Mouse (Mus musculus) neural tube, embryonic 12.5 days (tissue): ENCODE measurements around the gene Hist1h2an. TPM values are rescaled to one million over a fixed set of nuclear protein-coding genes. Genes with fewer than 3 reads are reported as not detected.
"Not testable (repeated sequence)": the region's sequence is repeated elsewhere in the genome, so short reads cannot be mapped to it uniquely, and the experiment has no call there.

Experiments
- ATAC-seq: fragments of 200-750 bp; cut with Nextera tagmentation; 2 replicates; pipeline ENCODE4 v1.8.0; 2017; ENCODE audit warnings: low read depth, mild to moderate bottlenecking, moderate TSS enrichment, moderate library complexity; ENCODE audit not compliant: low FRiP score
- H3K27ac ChIP-seq: fragments of 300-500 bp; sonication (generic); 2 replicates; pipeline ENCODE4 v1.5.1; 2016
- H3K27me3 ChIP-seq: fragments of 300-500 bp; sonication (generic); replicated peaks from 2 replicates; pipeline ENCODE4 v1.6.1; 2016; ENCODE audit warnings: mild to moderate bottlenecking
- H3K36me3 ChIP-seq: fragments of 300-500 bp; sonication (generic); 2 replicates; pipeline ENCODE4 v1.6.1; 2016; ENCODE audit warnings: mild to moderate bottlenecking
- H3K4me1 ChIP-seq: fragments of 300-500 bp; sonication (generic); 2 replicates; pipeline ENCODE4 v1.6.1; 2016
- H3K4me2 ChIP-seq: fragments of 300-500 bp; sonication (generic); replicated peaks from 2 replicates; pipeline ENCODE4 v1.6.1; 2016; ENCODE audit warnings: mild to moderate bottlenecking
- H3K4me3 ChIP-seq: fragments of 300-500 bp; sonication (generic); 2 replicates; pipeline ENCODE4 v1.5.1; 2016
- H3K9ac ChIP-seq: fragments of 300-500 bp; sonication (generic); 2 replicates; pipeline ENCODE4 v1.6.1; 2016; ENCODE audit warnings: mild to moderate bottlenecking
- H3K9me3 ChIP-seq: fragments of 300-500 bp; sonication (generic); 2 replicates; pipeline ENCODE4 v1.6.1; 2016; ENCODE audit warnings: mild to moderate bottlenecking
- WGBS: fragments of 180-500 bp; shearing (Covaris S2); methylation state at CpG from one replicate; pipeline ENCODE4 v1.1.7; 2016; 5-methylcytosine and 5-hydroxymethylcytosine counted together
- microRNA-seq: library from miRNA; unstranded; fragments of <30 nt; microRNA quantifications from one replicate; pipeline ENCODE4, GENCODE M21; 2017
- polyA plus RNA-seq: library from polyadenylated mRNA; unstranded; fragments of >200 nt; fragmentation: Nextera tagmentation; extraction: Ambion mirVana; gene quantifications from 2 replicates; pipeline ENCODE4 v1.2.1, GENCODE M21; 2016

Gene Hist1h2an
- polyA plus RNA-seq, 1 experiment from 2014 or later, result 7.9 TPM

DNA sequence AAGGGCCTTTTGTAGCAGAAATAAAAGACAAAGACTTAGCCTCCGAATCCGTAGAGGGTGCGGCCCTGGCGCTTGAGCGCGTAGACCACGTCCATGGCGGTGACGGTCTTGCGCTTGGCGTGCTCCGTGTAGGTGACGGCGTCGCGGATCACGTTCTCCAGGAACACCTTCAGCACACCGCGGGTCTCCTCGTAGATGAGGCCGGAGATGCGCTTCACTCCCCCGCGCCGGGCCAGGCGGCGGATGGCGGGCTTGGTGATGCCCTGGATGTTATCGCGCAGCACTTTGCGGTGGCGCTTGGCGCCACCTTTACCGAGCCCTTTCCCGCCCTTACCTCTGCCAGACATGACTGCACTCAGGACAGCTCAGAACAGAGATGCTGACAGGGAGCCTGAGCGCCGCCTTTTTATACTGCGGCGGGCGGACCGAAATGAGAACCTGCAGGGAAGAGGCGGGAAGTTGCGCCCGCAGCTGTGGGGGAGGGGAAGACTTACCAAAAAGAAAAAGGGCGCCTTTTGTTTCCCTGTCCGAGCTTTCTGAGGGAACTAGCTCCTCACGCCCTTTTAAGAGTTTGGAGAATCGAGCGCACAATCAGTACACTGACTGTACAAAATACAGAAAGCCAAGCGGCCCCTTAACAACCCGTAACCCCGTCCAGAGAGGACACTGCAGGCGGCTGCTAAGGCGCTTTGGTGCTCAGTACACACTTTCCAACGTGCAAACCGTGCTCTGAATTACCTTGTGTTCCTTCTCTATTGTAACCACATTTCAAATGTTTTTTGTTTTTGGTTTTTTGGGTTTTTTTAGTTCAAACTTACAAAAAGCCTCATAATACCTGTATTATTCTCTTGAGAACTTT lies 36.6 kb downstream of the Hist1h2an start, which contains the start of gene Hist1h4k:
Gene Hist1h4k, minus strand, starts transcription at position 347 of the 859 bp plus-strand sequence.
- H3K4me3 ChIP-seq, result peak within 1 kb of the TSS; percentile 51
- WGBS, result under 1% methylated on average over 47 of the region's 56 CpGs
- ATAC-seq, result peak; percentile 79
- peak within 1 kb of the TSS; percentile 85 for H3K4me2 ChIP-seq
- H3K4me1 ChIP-seq, result peaks cover 12% of the 10 kb centered on the region
- H3K27ac ChIP-seq, result peak within 1 kb of the TSS; percentile 72; the same call in 1 of the 2 replicates
- H3K9ac ChIP-seq, result peak within 1 kb of the TSS; percentile 68
- not testable (repeated sequence) for H3K36me3 ChIP-seq, H3K27me3 ChIP-seq, H3K9me3 ChIP-seq

DNA sequence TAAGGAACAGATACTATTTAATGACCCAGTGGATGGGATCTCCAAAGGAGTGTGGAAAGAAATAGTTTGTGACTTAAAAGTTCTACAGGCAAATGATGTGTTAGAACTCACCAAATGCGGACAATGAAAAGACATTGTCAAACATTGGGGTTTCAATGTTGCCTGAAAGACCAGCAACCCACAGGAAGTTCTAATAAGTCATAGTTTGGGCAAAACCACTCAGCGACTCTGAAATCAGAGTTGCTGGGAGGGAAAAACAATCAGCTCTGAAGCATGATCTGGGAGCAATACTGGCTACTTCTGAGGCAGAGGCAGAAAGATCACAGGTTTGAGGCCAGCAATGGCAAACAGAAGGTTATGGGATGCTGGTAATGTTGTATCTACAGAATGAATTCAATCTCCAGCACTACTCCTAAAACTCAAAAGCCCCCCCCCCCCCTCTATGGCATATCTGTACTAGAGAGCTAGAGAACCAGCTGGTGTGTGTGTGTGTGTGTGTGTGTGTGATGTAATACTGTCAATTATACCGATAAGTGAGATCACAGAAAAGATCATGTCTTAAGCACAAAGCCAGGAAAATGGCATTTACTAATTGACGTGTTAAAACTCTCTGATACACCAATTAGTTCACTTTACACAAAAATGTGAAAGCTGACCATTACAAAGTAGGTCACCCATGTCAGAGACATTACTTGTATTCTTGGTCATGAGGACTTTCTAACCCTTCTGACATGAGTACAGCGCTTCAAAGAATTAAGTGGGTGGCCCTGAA lies 37.4 kb downstream of the Hist1h2an start:
- 3% methylated on average over 5 of the region's 5 CpGs for WGBS

DNA sequence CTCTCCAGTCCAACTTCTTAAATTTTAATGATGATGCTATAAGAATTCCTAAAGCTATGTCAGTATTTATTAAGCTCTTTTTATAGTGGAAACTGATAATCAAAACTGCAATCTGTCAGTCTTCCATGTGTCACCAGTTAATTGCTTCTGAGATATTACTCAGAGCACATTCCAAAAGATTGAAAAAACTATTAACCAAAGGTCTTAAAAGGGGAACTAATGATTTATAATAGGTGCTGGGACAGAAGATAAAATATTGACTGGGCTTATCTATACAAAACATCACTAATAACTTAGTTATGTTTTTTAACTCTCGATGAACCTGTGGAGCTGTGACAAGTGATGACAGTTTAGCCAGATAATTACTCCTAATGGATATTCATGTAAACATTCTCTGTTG lies 42.0 kb downstream of the Hist1h2an start:
- Histone ChIP-seq H3K27me3 (no peaks in the 10 kb centered on the region), H3K4me2 (no peak overlapping the region), H3K9me3 (no peaks in the 10 kb centered on the region), H3K9ac (no peak overlapping the region), H3K4me3 (no peak overlapping the region), H3K27ac (no peak overlapping the region), H3K36me3 (no peaks in the 10 kb centered on the region), H3K4me1 (peaks cover 9% of the 10 kb centered on the region)
- WGBS, result 98% methylated on average over 1 of the region's 1 CpGs
- ATAC-seq, result no peak

More for the DNA sequence above, 37.4 kb downstream of the Hist1h2an start:
- Histone ChIP-seq H3K9me3 (no peaks in the 10 kb centered on the region), H3K9ac (peak overlapping the region; percentile 68), H3K4me2 (peak overlapping the region; percentile 85), H3K27ac (0 out of 2 replicates have a peak overlapping the region, but pooled peaks have one; percentile 16), H3K4me1 (peaks cover 12% of the 10 kb centered on the region), H3K27me3 (no peaks in the 10 kb centered on the region), H3K36me3 (no peaks in the 10 kb centered on the region), H3K4me3 (peak overlapping the region; percentile 51)
- ATAC-seq, result no peak; the same call in 1 of the 2 replicates

Small RNA genes lying within 50 kb of the gene (microRNA-seq; reads per million reads assigned to microRNA genes)
- gene Gm19658 (not detected), gene Gm44346 (not detected), gene Gm44454 (not detected), gene Gm44466 (not detected)

Other genes with a start within 250 kb of the Hist1h2an start
- 0.14 TPM in 2 replicates for gene Olfr1366, start 244.4 kb downstream of the Hist1h2an start, polyA plus RNA-seq
- gene Olfr1535, start 227.3 kb downstream of the Hist1h2an start, polyA plus RNA-seq, result 0.06 TPM in 1 of 2 replicates, not detected in the other
- not detected in 2 replicates for gene Olfr1364, start 205.5 kb downstream of the Hist1h2an start, polyA plus RNA-seq
- not detected in 2 replicates for gene Olfr1362, start 173.2 kb downstream of the Hist1h2an start, polyA plus RNA-seq
- gene Olfr11, start 144.7 kb downstream of the Hist1h2an start, polyA plus RNA-seq, result not detected in 2 replicates
- not detected in 2 replicates for gene Olfr1361, start 123.8 kb downstream of the Hist1h2an start, polyA plus RNA-seq
- gene Olfr1360, start 109.8 kb downstream of the Hist1h2an start, polyA plus RNA-seq, result not detected in 2 replicates
- not detected in 2 replicates for gene Olfr1359, start 89.1 kb downstream of the Hist1h2an start, polyA plus RNA-seq
- gene Hist1h2bl, start 71.1 kb downstream of the Hist1h2an start, polyA plus RNA-seq, result 1.6 and 1.7 TPM in 2 replicates
- 16.2 and 34.8 TPM in 2 replicates for gene Hist1h2ai, start 70.8 kb downstream of the Hist1h2an start, polyA plus RNA-seq
- gene Hist1h3h, start 69.6 kb downstream of the Hist1h2an start, polyA plus RNA-seq, result 14.0 and 17.0 TPM in 2 replicates
- 2.9 and 4.4 TPM in 2 replicates for gene Hist1h2bm, start 65.2 kb downstream of the Hist1h2an start, polyA plus RNA-seq
- 0.87 and 1.6 TPM in 2 replicates for gene Hist1h4j, start 52.2 kb downstream of the Hist1h2an start, polyA plus RNA-seq
- gene Hist1h4k, start 36.7 kb downstream of the Hist1h2an start, polyA plus RNA-seq, result 0.96 and 2.4 TPM in 2 replicates
- 18.4 and 29.6 TPM in 2 replicates for gene Hist1h2ak, start 33.4 kb downstream of the Hist1h2an start, polyA plus RNA-seq
- gene Hist1h2bn, start 33.1 kb downstream of the Hist1h2an start, polyA plus RNA-seq, result 2.0 and 3.0 TPM in 2 replicates
- gene Hist1h1b, start 6.6 kb downstream of the Hist1h2an start, polyA plus RNA-seq, result 13.1 and 26.4 TPM in 2 replicates
- gene Hist1h3i, start 3.8 kb downstream of the Hist1h2an start, polyA plus RNA-seq, result 97.6 and 126 TPM in 2 replicates
- gene Hist1h2bp, start 243 bp upstream of the Hist1h2an start, polyA plus RNA-seq, result 0.68 and 1.7 TPM in 2 replicates
- 17.1 and 26.1 TPM in 2 replicates for gene Hist1h2bq, start 23.0 kb upstream of the Hist1h2an start, polyA plus RNA-seq
- gene Hist1h2ao, start 23.2 kb upstream of the Hist1h2an start, polyA plus RNA-seq, result not detected in 2 replicates
- not detected in 2 replicates for gene Hist1h4m, start 24.5 kb upstream of the Hist1h2an start, polyA plus RNA-seq
- gene Hist1h4n, start 45.0 kb upstream of the Hist1h2an start, polyA plus RNA-seq, result 11.4 and 12.4 TPM in 2 replicates
- gene Hist1h2ap, start 46.3 kb upstream of the Hist1h2an start, polyA plus RNA-seq, result 3,361 and 3,805 TPM in 2 replicates
- 18.7 and 25.8 TPM in 2 replicates for gene Hist1h2br, start 46.5 kb upstream of the Hist1h2an start, polyA plus RNA-seq
- 19.1 and 19.4 TPM in 2 replicates for gene Zfp184, start 157.9 kb upstream of the Hist1h2an start, polyA plus RNA-seq
- not detected in 2 replicates for gene Pom121l2, start 194.0 kb upstream of the Hist1h2an start, polyA plus RNA-seq
- 0.41 TPM in 1 of 2 replicates, not detected in the other for gene Prss16, start 222.5 kb upstream of the Hist1h2an start, polyA plus RNA-seq
- gene Hist1h2ah, start 248.3 kb upstream of the Hist1h2an start, polyA plus RNA-seq, result 3.3 and 13.9 TPM in 2 replicates
- 5.2 and 9.5 TPM in 2 replicates for gene Hist1h2bk, start 248.7 kb upstream of the Hist1h2an start, polyA plus RNA-seq